Mouse (Mus musculus): ENCODE measurements around the gene Fgfr2.
"Not testable (repeated sequence)": the region's sequence is repeated elsewhere in the genome, so short reads cannot be mapped to it uniquely, and the experiment has no call there.

Gene Fgfr2

DNA sequence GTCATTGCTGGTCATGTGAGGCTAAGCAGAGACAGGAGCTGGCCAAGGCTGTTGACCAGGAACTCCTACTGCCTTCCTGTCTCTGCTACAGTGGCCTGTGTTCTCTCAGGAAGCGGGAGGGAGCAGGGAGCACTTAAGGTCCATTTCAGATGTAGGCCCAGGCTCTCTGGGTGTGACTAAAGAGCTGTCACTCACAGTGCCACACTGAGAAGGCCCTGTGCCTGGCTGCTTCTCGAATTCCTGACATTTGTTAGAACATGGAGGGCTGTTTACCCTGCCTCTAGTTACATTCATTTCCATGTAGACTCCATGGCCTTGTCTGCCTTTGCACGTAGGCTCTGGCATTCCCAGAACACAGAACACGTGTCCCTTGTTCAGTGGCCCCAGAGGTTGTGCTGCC lies 2452.8 kb downstream of the Fgfr2 start:
- DNase-seq (ENCODE audit: low read depth, low spot score) = no peak
- Histone ChIP-seq H3K36me3 (ENCODE audit: control insufficient read depth, insufficient read depth, low read length, poor library complexity, severe bottlenecking) (no peaks in the 10 kb centered on the region), H3K27me3 (ENCODE audit: control insufficient read depth, insufficient read depth, low read length, poor library complexity, severe bottlenecking) (no peaks in the 10 kb centered on the region)

DNA sequence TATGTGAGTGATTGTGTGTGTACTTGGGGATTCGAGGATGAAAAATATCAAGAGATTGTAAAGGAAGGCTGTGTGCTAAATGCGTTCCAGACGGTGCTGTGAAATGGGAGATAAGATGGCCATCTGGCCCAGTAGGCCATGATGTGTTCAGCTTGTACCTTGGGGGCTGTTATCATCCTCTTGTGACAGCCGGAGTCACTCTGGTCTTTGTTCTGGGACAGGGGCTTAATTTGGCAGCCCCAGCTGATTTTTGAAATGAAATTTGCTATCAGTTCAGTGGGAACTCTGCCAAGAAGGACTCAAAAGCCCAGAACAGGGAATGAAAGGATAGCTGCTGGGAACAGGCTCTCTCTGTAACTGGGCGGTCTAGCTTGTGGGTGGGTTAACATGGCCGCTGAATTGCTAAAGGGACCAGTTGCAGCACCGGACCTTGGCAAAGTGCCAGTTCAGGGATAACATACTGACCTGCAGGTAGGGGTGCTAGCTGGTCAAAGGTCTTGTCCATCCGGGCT lies 2453.7 kb downstream of the Fgfr2 start:
- Histone ChIP-seq H3K36me3 (ENCODE audit: control insufficient read depth, insufficient read depth, low read length, poor library complexity, severe bottlenecking) (no peaks in the 10 kb centered on the region), H3K27me3 (ENCODE audit: control insufficient read depth, insufficient read depth, low read length, poor library complexity, severe bottlenecking) (no peaks in the 10 kb centered on the region)

GRCm38 (mm10) chr7:130668729-130669281 lies 2454.3 kb downstream of the Fgfr2 start:
- no peak for DNase-seq (ENCODE audit: low read depth, low spot score)
- no peaks in the 10 kb centered on the region for H3K36me3 ChIP-seq (ENCODE audit: control insufficient read depth, insufficient read depth, low read length, poor library complexity, severe bottlenecking)
- H3K27me3 ChIP-seq (ENCODE audit: control insufficient read depth, insufficient read depth, low read length, poor library complexity, severe bottlenecking) = no peaks in the 10 kb centered on the region

More for the DNA sequence above, 2453.7 kb downstream of the Fgfr2 start:
- DNase-seq (ENCODE audit: low read depth, low spot score) = no peak

DNA sequence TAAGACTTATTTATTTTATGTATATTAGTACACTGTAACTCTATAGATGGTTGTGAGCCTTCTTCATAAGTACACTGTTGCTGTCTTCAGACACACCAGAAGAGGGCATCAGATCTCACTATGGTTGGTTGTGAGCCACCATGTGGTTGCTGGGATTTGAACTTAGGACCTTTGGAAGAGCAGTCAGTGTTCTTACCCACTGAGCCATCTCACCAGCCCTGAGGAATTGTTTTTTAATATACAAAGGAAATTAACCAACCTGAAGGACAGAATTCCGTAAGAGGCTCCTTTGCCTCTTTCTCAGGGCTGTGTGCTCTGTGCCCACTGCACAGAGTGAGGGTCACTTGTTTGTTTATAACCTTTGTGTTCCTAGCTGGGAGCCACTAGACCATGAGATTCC lies 2455.1 kb downstream of the Fgfr2 start:
- H3K27me3 ChIP-seq (ENCODE audit: control insufficient read depth, insufficient read depth, low read length, poor library complexity, severe bottlenecking); DNase-seq (ENCODE audit: low read depth, low spot score); H3K36me3 ChIP-seq (ENCODE audit: control insufficient read depth, insufficient read depth, low read length, poor library complexity, severe bottlenecking): not testable (repeated sequence)

DNA sequence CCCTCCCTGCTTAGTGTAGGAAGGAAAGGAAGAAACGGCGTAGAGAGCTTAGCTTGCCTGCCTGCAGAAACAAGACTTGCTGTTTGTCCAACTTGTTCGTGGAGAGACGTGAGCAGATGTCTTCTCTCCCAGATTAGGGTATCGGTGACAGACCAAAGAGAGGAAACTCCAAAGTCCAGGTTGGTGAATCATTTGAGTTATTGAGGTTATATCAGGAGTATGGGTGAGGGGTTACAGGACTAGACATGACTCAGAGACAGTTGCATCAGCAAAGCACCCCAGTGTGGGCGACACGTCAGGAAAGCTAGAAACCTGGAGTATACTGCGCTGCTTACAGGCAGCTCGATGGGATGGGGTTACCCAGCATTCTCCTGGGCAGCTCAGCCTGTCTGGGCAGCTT lies 2457.8 kb downstream of the Fgfr2 start:
- Histone ChIP-seq H3K36me3 (ENCODE audit: control insufficient read depth, insufficient read depth, low read length, poor library complexity, severe bottlenecking) (no peaks in the 10 kb centered on the region), H3K27me3 (ENCODE audit: control insufficient read depth, insufficient read depth, low read length, poor library complexity, severe bottlenecking) (no peaks in the 10 kb centered on the region)
- no peak for DNase-seq (ENCODE audit: low read depth, low spot score)

- no peak for DNase-seq (ENCODE audit: low read depth, low spot score)
- H3K36me3 ChIP-seq (ENCODE audit: control insufficient read depth, insufficient read depth, low read length, poor library complexity, severe bottlenecking) = no peaks in the 10 kb centered on the region
- no peaks in the 10 kb centered on the region for H3K27me3 ChIP-seq (ENCODE audit: control insufficient read depth, insufficient read depth, low read length, poor library complexity, severe bottlenecking)
These were observed 2458.5 kb downstream of the Fgfr2 start for GRCm38 (mm10) chr7:130664629-130665028.

DNA sequence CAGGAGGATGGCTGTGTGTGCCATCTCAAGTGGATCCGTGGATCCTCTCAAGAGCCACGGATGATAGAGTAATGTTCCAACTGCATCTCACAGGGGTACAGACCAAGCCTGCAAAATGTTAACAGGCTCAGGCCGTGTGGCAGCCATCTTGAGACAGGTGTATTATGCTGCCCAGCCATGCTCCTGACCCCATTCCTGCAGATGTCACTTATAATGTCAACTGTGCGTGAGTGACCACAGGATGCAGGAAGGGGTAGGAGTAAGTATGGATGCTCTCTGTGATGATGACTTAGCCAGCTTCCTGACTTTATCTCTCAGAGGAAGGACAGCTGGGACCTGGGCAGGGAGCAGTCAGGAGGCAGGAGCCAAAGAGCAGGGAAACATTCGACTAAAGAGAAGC lies 2459.1 kb downstream of the Fgfr2 start:
- Histone ChIP-seq H3K36me3 (ENCODE audit: control insufficient read depth, insufficient read depth, low read length, poor library complexity, severe bottlenecking) (no peaks in the 10 kb centered on the region), H3K27me3 (ENCODE audit: control insufficient read depth, insufficient read depth, low read length, poor library complexity, severe bottlenecking) (no peaks in the 10 kb centered on the region)
- DNase-seq (ENCODE audit: low read depth, low spot score) = no peak

DNA sequence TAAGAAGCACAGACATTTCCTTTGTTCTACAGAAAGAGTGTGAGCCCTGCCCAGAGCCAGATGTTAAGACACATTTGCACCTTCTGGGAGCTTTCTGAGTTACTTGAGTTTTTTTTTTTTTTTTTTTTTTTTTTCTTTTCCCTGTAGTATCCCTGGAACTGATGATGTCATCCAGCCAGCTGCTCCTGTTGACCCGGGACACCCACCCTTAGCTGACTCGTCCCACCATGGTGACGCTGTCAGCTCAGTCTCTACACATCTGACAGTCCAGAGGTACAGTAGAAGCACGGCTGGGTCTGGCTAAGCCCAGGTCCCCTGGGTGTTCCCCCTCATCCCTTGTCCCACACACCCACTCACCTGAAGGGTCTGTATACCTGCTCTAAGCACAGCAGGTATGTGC lies 2460.3 kb downstream of the Fgfr2 start:
- DNase-seq (ENCODE audit: low read depth, low spot score) = no peak
- H3K36me3 ChIP-seq (ENCODE audit: control insufficient read depth, insufficient read depth, low read length, poor library complexity, severe bottlenecking) = no peaks in the 10 kb centered on the region
- no peaks in the 10 kb centered on the region for H3K27me3 ChIP-seq (ENCODE audit: control insufficient read depth, insufficient read depth, low read length, poor library complexity, severe bottlenecking)

GRCm38 (mm10) chr7:130662250-130662649 lies 2460.9 kb downstream of the Fgfr2 start:
- Histone ChIP-seq H3K36me3 (ENCODE audit: control insufficient read depth, insufficient read depth, low read length, poor library complexity, severe bottlenecking) (no peaks in the 10 kb centered on the region), H3K27me3 (ENCODE audit: control insufficient read depth, insufficient read depth, low read length, poor library complexity, severe bottlenecking) (no peaks in the 10 kb centered on the region)
- no peak for DNase-seq (ENCODE audit: low read depth, low spot score)

DNA sequence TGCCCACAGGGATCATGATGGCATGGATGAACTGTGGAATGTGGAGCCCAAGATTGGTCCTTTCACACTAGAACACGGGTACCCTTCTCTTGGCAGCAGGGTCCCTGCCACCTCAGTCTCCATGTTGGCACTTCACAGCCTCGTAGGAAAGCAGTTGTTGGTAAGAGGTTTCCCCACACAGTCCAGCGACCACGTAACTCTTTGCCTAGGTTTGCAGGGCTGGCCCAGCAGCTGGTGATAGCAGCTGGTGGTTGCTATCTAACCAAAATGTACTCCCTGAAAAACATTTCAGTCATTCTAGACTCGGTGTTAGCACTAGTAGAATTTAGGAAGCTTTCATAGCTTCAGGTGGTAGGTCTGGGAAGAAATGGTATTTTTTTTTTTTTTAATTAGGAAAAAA lies 2464.0 kb downstream of the Fgfr2 start:
- Histone ChIP-seq H3K27me3 (ENCODE audit: control insufficient read depth, insufficient read depth, low read length, poor library complexity, severe bottlenecking) (no peaks in the 10 kb centered on the region), H3K36me3 (ENCODE audit: control insufficient read depth, insufficient read depth, low read length, poor library complexity, severe bottlenecking) (no peaks in the 10 kb centered on the region)
- DNase-seq (ENCODE audit: low read depth, low spot score) = no peak

GRCm38 (mm10) chr7:130657751-130658150 lies 2465.4 kb downstream of the Fgfr2 start:
- no peaks in the 10 kb centered on the region for H3K36me3 ChIP-seq (ENCODE audit: control insufficient read depth, insufficient read depth, low read length, poor library complexity, severe bottlenecking)
- DNase-seq (ENCODE audit: low read depth, low spot score) = no peak
- H3K27me3 ChIP-seq (ENCODE audit: control insufficient read depth, insufficient read depth, low read length, poor library complexity, severe bottlenecking) = no peaks in the 10 kb centered on the region

DNA sequence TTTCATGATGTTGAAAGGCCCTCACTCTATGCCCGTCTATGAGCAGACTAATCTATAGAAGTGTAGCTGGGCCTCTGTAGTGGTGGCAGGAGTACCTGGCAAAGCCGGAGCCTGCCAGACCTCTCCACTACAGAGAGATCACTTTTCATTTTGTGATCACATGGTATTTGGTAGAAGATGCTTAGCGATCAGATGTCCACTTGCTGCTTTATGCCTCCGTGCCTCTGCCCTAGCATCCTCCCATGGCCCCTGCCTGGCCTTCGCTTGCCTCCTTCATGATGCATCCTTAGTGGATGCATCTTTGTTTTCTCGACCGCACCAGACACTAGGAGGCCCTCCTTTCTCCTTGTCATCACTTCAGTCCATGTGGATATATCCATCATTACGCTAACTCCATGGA lies 2466.2 kb downstream of the Fgfr2 start:
- DNase-seq (ENCODE audit: low read depth, low spot score) = no peak
- no peaks in the 10 kb centered on the region for H3K36me3 ChIP-seq (ENCODE audit: control insufficient read depth, insufficient read depth, low read length, poor library complexity, severe bottlenecking)
- no peaks in the 10 kb centered on the region for H3K27me3 ChIP-seq (ENCODE audit: control insufficient read depth, insufficient read depth, low read length, poor library complexity, severe bottlenecking)

DNA sequence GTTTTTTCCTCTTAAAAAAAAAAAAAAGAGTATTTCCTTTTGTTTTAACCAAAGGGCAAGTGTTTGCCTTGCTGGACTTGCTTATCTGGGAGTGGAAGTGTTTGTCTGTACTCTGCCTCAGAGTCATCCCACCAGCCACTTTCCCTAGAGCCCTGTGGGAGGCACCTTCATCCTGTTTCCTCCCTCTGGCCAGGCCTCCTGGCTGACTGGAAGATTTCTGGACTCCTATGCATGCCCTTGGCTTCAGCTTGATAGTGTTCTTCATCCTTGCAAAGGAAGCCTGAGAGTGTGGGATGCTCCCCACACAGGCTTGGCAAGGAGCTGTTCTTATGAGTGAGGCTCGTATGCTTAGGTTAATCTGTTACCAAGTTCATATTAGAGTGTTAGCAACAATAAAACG lies 2468.6 kb downstream of the Fgfr2 start:
- no peaks in the 10 kb centered on the region for H3K36me3 ChIP-seq (ENCODE audit: control insufficient read depth, insufficient read depth, low read length, poor library complexity, severe bottlenecking)
- no peaks in the 10 kb centered on the region for H3K27me3 ChIP-seq (ENCODE audit: control insufficient read depth, insufficient read depth, low read length, poor library complexity, severe bottlenecking)
- DNase-seq (ENCODE audit: low read depth, low spot score) = no peak

GRCm38 (mm10) chr7:130653036-130653555 lies 2470.1 kb downstream of the Fgfr2 start:
- DNase-seq (ENCODE audit: low read depth, low spot score) = no peak
- Histone ChIP-seq H3K27me3 (ENCODE audit: control insufficient read depth, insufficient read depth, low read length, poor library complexity, severe bottlenecking) (no peaks in the 10 kb centered on the region), H3K36me3 (ENCODE audit: control insufficient read depth, insufficient read depth, low read length, poor library complexity, severe bottlenecking) (no peaks in the 10 kb centered on the region)

GRCm38 (mm10) chr7:130650621-130651020 lies 2472.5 kb downstream of the Fgfr2 start:
- Histone ChIP-seq H3K36me3 (ENCODE audit: control insufficient read depth, insufficient read depth, low read length, poor library complexity, severe bottlenecking) (no peaks in the 10 kb centered on the region), H3K27me3 (ENCODE audit: control insufficient read depth, insufficient read depth, low read length, poor library complexity, severe bottlenecking) (no peaks in the 10 kb centered on the region)
- no peak for DNase-seq (ENCODE audit: low read depth, low spot score)

- DNase-seq (ENCODE audit: low read depth, low spot score) = no peak
- H3K27me3 ChIP-seq (ENCODE audit: control insufficient read depth, insufficient read depth, low read length, poor library complexity, severe bottlenecking) = no peaks in the 10 kb centered on the region
- no peaks in the 10 kb centered on the region for H3K36me3 ChIP-seq (ENCODE audit: control insufficient read depth, insufficient read depth, low read length, poor library complexity, severe bottlenecking)
These were observed 2473.9 kb downstream of the Fgfr2 start for GRCm38 (mm10) chr7:130649257-130649656.
